Mouse (Mus musculus): Measurements from ENCODE around the gene Stpg3. TPM values are rescaled to one million over a fixed set of nuclear protein-coding genes. Genes with fewer than 3 reads are reported as not detected.

Gene Stpg3
- total RNA-seq, 4 experiments from 2014 or later = 0.23 to 0.82 (median 0.30) TPM; not detected in 1

Other genes starting within 250 kb of the Stpg3 start
- gene Mrpl41, start 239.5 kb downstream of the Stpg3 start, total RNA-seq (2022) = 10 to 100 TPM; 73.6 to 77.5 (median 75.6) TPM
- gene Pnpla7, start 238.6 kb downstream of the Stpg3 start, total RNA-seq (2022) = 10 to 100 TPM; 17.9 to 28.0 (median 26.6) TPM
- 100 to 1,000 TPM; 404 to 462 (median 421) TPM for gene Nsmf, start 160.3 kb downstream of the Stpg3 start, total RNA-seq (2022)
- gene Entpd8, start 134.3 kb downstream of the Stpg3 start, total RNA-seq (2022) = not detected
- not detected for gene Noxa1, start 119.5 kb downstream of the Stpg3 start, total RNA-seq (2022)
- 10 to 100 TPM; 20.5 to 27.9 (median 23.4) TPM for gene Nrarp, start 33.9 kb downstream of the Stpg3 start, total RNA-seq (2022)
- gene Tor4a, start 17.8 kb downstream of the Stpg3 start, total RNA-seq (2022) = 1 to 10 TPM; 2.2 to 3.4 (median 2.5) TPM
- gene Nelfb, start 3.1 kb downstream of the Stpg3 start, total RNA-seq (2022) = 10 to 100 TPM; 58.4 to 64.2 (median 59.4) TPM
- gene Fam166a, start 4.1 kb upstream of the Stpg3 start, total RNA-seq (2022) = 1 to 10 TPM in 1 of 4 experiments, not detected in 3; 1.4 TPM
- gene Tubb4b, start 10.1 kb upstream of the Stpg3 start, total RNA-seq (2022) = 100 to 1,000 TPM; 332 to 365 (median 345) TPM
- gene Slc34a3, start 19.7 kb upstream of the Stpg3 start, total RNA-seq (2022) = not detected
- not detected for gene Rnf224, start 22.1 kb upstream of the Stpg3 start, total RNA-seq (2022)
- 100 to 1,000 TPM; 263 to 288 (median 266) TPM for gene Rnf208, start 27.6 kb upstream of the Stpg3 start, total RNA-seq (2022)
- not detected for gene Cysrt1, start 27.8 kb upstream of the Stpg3 start, total RNA-seq (2022)
- gene AL732309.1, start 32.2 kb upstream of the Stpg3 start, total RNA-seq (2022) = 1 to 10 TPM in 3 of 4 experiments, under 1 TPM in 1; 0.67 to 4.2 (median 3.4) TPM
- 10 to 100 TPM; 31.7 to 38.3 (median 36.3) TPM for gene Tmem203, start 40.8 kb upstream of the Stpg3 start, total RNA-seq (2022)
- gene Tprn, start 48.0 kb upstream of the Stpg3 start, total RNA-seq (2022) = 10 to 100 TPM; 26.5 to 30.6 (median 28.6) TPM
- 10 to 100 TPM; 57.5 to 67.8 (median 62.1) TPM for gene Ssna1, start 57.8 kb upstream of the Stpg3 start, total RNA-seq (2022)
- 100 to 1,000 TPM in 2 of 4 experiments, 10 to 100 TPM in 2; 88.6 to 111 (median 96.9) TPM for gene Anapc2, start 57.8 kb upstream of the Stpg3 start, total RNA-seq (2022)
- not detected for gene Tmem210, start 73.5 kb upstream of the Stpg3 start, total RNA-seq (2022)
- gene Lrrc26, start 75.3 kb upstream of the Stpg3 start, total RNA-seq (2022) = not detected
- 100 to 1,000 TPM; 390 to 399 (median 395) TPM for gene Grin1, start 104.5 kb upstream of the Stpg3 start, total RNA-seq (2022)
- gene Man1b1, start 117.7 kb upstream of the Stpg3 start, total RNA-seq (2022) = 10 to 100 TPM; 57.3 to 64.7 (median 61.0) TPM
- 10 to 100 TPM; 35.1 to 50.7 (median 37.9) TPM for gene Dpp7, start 141.7 kb upstream of the Stpg3 start, total RNA-seq (2022)
- gene Uap1l1, start 151.0 kb upstream of the Stpg3 start, total RNA-seq (2022) = 10 to 100 TPM; 20.9 to 31.0 (median 25.8) TPM
- 1 to 10 TPM; 1.7 to 3.8 (median 2.3) TPM for gene Sapcd2, start 157.7 kb upstream of the Stpg3 start, total RNA-seq (2022)
- gene Entpd2, start 181.2 kb upstream of the Stpg3 start, total RNA-seq (2022) = 10 to 100 TPM; 13.1 to 17.5 (median 16.2) TPM
- gene Npdc1, start 184.7 kb upstream of the Stpg3 start, total RNA-seq (2022) = 100 to 1,000 TPM; 307 to 332 (median 316) TPM
- gene Fut7, start 208.6 kb upstream of the Stpg3 start, total RNA-seq (2022) = under 1 TPM in 2 of 4 experiments, not detected in 2; 0.40 to 0.84 TPM
- gene Abca2, start 214.1 kb upstream of the Stpg3 start, total RNA-seq (2022) = 100 to 1,000 TPM; 176 to 185 (median 183) TPM
- 1 to 10 TPM in 2 of 4 experiments, not detected in 2; 1.2 to 1.6 TPM for gene Clic3, start 242.2 kb upstream of the Stpg3 start, total RNA-seq (2022)
- 10 to 100 TPM; 67.2 to 88.0 (median 78.1) TPM for gene Paxx, start 246.5 kb upstream of the Stpg3 start, total RNA-seq (2022)